Mouse (Mus musculus): ENCODE results near the gene Rab4a.

GRCm38 (mm10) chr8:123816939-123817338 is 11.2 kb downstream of the Rab4a start:
- TF ChIP-seq POLR2A (IDR thresholded peaks at IDR 0.05; ENCODE audit: control insufficient read depth, low read depth, low read length): no peak
- TF ChIP-seq CTCF (IDR thresholded peaks at IDR 0.05; ENCODE audit: control insufficient read depth, insufficient read depth, insufficient replicate concordance, low read depth, low read length): no peak
